Mouse (Mus musculus) neural tube, embryonic 12.5 days (tissue): Measurements from ENCODE around the gene Adgrl2. TPM values are rescaled to one million over a fixed set of nuclear protein-coding genes. Genes with fewer than 3 reads are reported as not detected.
A peak's percentile ranks its signal among the peaks of the same experiment; 100 is the strongest.

Source experiments
- ATAC-seq: fragments of 200-750 bp; cut with Nextera tagmentation; 2 replicates; pipeline ENCODE4 v1.8.0; 2017; ENCODE audit warnings: low read depth, mild to moderate bottlenecking, moderate TSS enrichment, moderate library complexity; ENCODE audit not compliant: low FRiP score
- H3K27ac ChIP-seq: fragments of 300-500 bp; sonication (generic); 2 replicates; pipeline ENCODE4 v1.5.1; 2016
- H3K27me3 ChIP-seq: fragments of 300-500 bp; sonication (generic); replicated peaks from 2 replicates; pipeline ENCODE4 v1.6.1; 2016; ENCODE audit warnings: mild to moderate bottlenecking
- H3K36me3 ChIP-seq: fragments of 300-500 bp; sonication (generic); 2 replicates; pipeline ENCODE4 v1.6.1; 2016; ENCODE audit warnings: mild to moderate bottlenecking
- H3K4me1 ChIP-seq: fragments of 300-500 bp; sonication (generic); 2 replicates; pipeline ENCODE4 v1.6.1; 2016
- H3K4me2 ChIP-seq: fragments of 300-500 bp; sonication (generic); replicated peaks from 2 replicates; pipeline ENCODE4 v1.6.1; 2016; ENCODE audit warnings: mild to moderate bottlenecking
- H3K4me3 ChIP-seq: fragments of 300-500 bp; sonication (generic); 2 replicates; pipeline ENCODE4 v1.5.1; 2016
- H3K9ac ChIP-seq: fragments of 300-500 bp; sonication (generic); 2 replicates; pipeline ENCODE4 v1.6.1; 2016; ENCODE audit warnings: mild to moderate bottlenecking
- H3K9me3 ChIP-seq: fragments of 300-500 bp; sonication (generic); 2 replicates; pipeline ENCODE4 v1.6.1; 2016; ENCODE audit warnings: mild to moderate bottlenecking
- WGBS: fragments of 180-500 bp; shearing (Covaris S2); methylation state at CpG from one replicate; pipeline ENCODE4 v1.1.7; 2016; 5-methylcytosine and 5-hydroxymethylcytosine counted together
- polyA plus RNA-seq: library from polyadenylated mRNA; unstranded; fragments of >200 nt; fragmentation: Nextera tagmentation; extraction: Ambion mirVana; gene quantifications from 2 replicates; pipeline ENCODE4 v1.2.1, GENCODE M21; 2016

The Adgrl2 gene
- polyA plus RNA-seq, 1 experiment from 2014 or later = 102 TPM

DNA sequence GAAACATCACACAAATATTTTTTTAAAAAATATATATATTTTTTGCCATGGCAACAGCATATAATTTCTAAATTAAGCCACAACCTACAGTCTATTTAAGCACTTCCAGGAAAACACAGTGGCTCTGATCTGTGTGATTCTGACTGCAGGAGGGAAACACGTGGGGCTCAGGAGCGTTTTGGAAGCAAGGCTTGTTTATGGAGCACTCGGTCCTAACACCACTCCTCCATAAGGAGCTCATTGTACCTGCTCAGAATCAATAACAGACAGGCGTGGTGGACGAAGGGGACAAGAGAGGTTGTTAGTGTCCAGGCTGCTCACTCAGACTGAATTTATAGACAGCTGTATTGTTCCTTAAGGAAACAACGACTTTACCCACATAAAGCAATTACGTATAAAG lies 128.5 kb downstream of the Adgrl2 start:
- 12% methylated on average over 7 of the region's 7 CpGs for WGBS
- H3K9me3 ChIP-seq = no peaks in the 10 kb centered on the region
- H3K4me2 ChIP-seq = no peak overlapping the region
- peak; percentile 48; the same call in 1 of the 2 replicates for ATAC-seq
- no peak overlapping the region for H3K4me3 ChIP-seq
- no peak overlapping the region for H3K9ac ChIP-seq
- H3K27ac ChIP-seq = no peak overlapping the region
- peaks cover 16% of the 10 kb centered on the region for H3K36me3 ChIP-seq
- no peaks in the 10 kb centered on the region for H3K27me3 ChIP-seq
- peaks cover 4% of the 10 kb centered on the region; the same call in 1 of the 2 replicates for H3K4me1 ChIP-seq

DNA sequence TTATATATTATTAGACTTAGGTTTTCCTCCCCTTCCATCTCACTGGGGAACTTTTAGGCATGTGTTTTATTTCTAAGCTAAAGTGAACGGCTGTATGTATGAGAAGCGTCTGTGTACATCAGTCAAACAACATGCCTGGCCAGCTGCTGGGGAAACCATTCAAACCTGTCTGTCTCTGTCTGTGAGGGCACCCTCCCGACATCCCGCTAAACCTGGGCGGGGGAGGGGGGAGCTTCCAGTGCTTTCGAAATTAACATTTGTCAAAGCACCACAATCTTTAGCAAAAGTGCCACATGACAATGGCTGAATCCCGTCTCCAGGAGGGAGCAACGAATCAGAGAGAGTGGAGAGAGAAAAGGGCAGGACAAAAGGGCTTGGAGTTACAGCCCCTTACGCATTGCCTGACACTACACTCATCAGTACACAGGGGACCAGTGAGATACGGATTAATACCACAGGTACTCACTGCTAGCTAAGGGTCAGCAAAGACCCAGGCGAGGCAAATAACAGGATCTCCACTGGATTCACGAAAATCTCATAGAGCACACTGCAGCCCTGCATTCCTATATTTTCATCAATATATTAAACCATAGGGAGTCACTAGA lies 135.9 kb downstream of the Adgrl2 start:
- Histone ChIP-seq H3K9me3 (no peaks in the 10 kb centered on the region), H3K9ac (0 out of 2 replicates have a peak overlapping the region, but pooled peaks have one; percentile 38), H3K27me3 (no peaks in the 10 kb centered on the region), H3K4me3 (no peak overlapping the region), H3K27ac (no peak overlapping the region), H3K4me2 (peak overlapping the region; percentile 47), H3K4me1 (peaks cover 20% of the 10 kb centered on the region), H3K36me3 (peaks cover 29% of the 10 kb centered on the region)
- WGBS = 19% methylated on average over 12 of the region's 12 CpGs
- ATAC-seq = peak; percentile 61; the same call in 1 of the 2 replicates

DNA sequence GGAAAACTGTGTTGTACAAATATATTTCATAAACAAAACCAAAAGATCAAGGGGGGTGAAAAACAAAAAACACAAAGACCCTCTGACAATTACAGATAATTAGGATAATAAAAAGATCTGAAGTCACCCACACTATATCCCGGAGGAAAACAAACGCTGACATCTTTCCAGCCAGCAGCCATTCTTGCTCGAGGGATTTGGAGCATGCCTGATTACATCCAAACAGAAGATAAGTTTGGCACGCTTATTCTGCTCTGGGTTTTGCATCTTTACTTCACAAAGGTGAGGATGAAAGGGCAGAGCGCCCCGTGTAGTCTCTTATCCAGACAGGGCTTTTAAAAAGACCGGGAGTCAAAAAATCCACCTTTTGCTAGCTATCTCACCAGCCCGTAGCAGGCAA lies 137.0 kb downstream of the Adgrl2 start:
- peaks cover 20% of the 10 kb centered on the region for H3K4me1 ChIP-seq
- 16% methylated on average over 8 of the region's 8 CpGs for WGBS
- peak overlapping the region; percentile 17; the same call in 1 of the 2 replicates for H3K4me2 ChIP-seq
- H3K9me3 ChIP-seq = no peaks in the 10 kb centered on the region
- no peak overlapping the region for H3K27ac ChIP-seq
- H3K27me3 ChIP-seq = no peaks in the 10 kb centered on the region
- H3K36me3 ChIP-seq = peaks cover 23% of the 10 kb centered on the region
- no peak overlapping the region for H3K4me3 ChIP-seq
- ATAC-seq = peak; percentile 57
- H3K9ac ChIP-seq = no peak overlapping the region

DNA sequence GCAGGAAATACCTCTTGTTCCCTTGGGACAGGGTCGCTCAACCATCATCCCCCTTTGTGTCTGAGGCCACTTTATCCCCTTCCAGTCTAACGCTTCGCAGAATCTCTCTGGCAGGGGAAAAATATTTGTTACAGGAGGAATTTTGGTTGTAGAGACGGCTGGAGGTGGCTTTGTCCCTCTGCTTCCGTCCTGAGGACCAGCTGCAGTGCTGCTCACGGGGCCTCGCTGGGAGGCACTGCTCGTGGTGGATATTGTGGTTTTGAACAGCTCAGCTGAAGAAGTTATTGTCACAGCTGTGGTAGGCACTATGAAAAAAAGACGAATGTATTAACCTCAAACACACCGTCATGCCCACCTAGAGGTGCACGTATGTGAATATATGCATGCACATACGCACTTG lies 137.8 kb downstream of the Adgrl2 start:
- Histone ChIP-seq H3K4me2 (no peak overlapping the region), H3K27ac (no peak overlapping the region), H3K9me3 (no peaks in the 10 kb centered on the region), H3K36me3 (peaks cover 21% of the 10 kb centered on the region), H3K9ac (no peak overlapping the region), H3K4me1 (peaks cover 20% of the 10 kb centered on the region), H3K4me3 (no peak overlapping the region), H3K27me3 (no peaks in the 10 kb centered on the region)
- ATAC-seq = peak; percentile 22; the same call in 1 of the 2 replicates
- 33% methylated on average over 12 of the region's 12 CpGs for WGBS

DNA sequence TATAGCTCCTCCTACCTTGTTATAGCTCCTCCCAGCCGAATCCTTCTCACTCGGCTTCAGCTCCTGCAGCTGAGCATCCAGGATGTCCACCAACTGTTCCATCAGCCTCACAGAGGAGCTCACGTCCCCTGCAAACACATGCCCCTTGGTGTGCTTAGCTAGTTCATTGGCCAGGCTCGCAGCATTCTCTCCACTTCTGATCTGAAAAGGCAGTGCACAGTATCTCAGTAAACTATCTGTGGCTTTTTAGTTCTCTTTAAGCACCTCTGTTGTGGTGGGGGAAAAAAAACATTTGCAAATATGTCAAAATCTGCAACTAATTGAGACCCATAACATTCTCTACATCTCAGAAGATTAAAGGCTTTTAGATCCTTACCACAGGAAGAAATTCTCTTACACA lies 139.5 kb downstream of the Adgrl2 start:
- Histone ChIP-seq H3K27me3 (no peaks in the 10 kb centered on the region), H3K4me3 (no peak overlapping the region), H3K4me2 (no peak overlapping the region), H3K27ac (no peak overlapping the region), H3K9me3 (no peaks in the 10 kb centered on the region), H3K36me3 (peaks cover 35% of the 10 kb centered on the region), H3K9ac (no peak overlapping the region), H3K4me1 (peaks cover 20% of the 10 kb centered on the region)
- no peak for ATAC-seq
- 91% methylated on average over 4 of the region's 4 CpGs for WGBS

DNA sequence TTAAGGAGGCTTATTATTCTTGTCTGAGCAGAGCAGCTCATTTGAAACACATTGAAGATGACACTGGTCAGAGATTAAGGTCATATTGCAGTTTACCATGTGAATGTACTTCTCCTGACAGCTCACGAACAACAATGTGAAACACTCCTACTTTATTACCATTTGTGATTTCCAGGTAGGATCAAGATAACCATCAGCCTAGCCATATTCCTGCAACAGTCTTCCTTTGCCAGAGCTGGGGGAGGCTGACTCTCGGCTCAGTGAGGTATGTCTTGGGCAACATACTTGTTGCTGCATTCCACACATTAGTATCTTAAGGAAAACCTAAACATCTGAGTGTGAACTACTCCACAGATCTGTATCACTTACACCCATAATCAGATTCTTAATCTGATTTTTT lies 142.0 kb downstream of the Adgrl2 start:
- Histone ChIP-seq H3K4me2 (no peak overlapping the region), H3K9ac (no peak overlapping the region), H3K4me3 (no peak overlapping the region), H3K4me1 (peaks cover 10% of the 10 kb centered on the region; the same call in 1 of the 2 replicates), H3K36me3 (peaks cover 42% of the 10 kb centered on the region), H3K9me3 (no peaks in the 10 kb centered on the region), H3K27me3 (no peaks in the 10 kb centered on the region), H3K27ac (no peak overlapping the region)
- WGBS = 91% methylated on average over 2 of the region's 2 CpGs
- no peak for ATAC-seq

DNA sequence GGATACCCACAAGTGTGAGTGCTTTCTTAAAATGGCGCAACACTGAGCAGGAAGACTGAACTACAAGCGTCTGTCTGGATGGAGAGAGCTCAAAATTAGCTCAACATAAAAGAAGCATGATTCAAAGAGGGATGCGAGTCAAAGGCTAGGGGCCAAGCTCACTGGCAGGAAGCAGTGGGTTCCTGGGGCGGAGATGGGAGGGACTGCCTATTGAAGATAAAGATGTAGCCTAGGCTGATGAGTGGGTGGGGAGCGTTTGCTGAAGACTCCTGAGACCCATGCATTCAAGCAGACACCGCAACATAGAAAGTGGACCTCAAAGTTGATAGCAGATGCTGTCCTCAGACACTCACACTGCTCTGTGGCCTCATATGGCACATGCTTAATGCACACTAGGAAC lies 146.2 kb downstream of the Adgrl2 start:
- no peaks in the 10 kb centered on the region for H3K9me3 ChIP-seq
- no peaks in the 10 kb centered on the region for H3K27me3 ChIP-seq
- 89% methylated on average over 6 of the region's 6 CpGs for WGBS
- no peak overlapping the region for H3K27ac ChIP-seq
- ATAC-seq = no peak
- H3K9ac ChIP-seq = no peak overlapping the region
- no peak overlapping the region for H3K4me3 ChIP-seq
- H3K4me2 ChIP-seq = no peak overlapping the region
- peaks cover 26% of the 10 kb centered on the region; the same call in 1 of the 2 replicates for H3K36me3 ChIP-seq
- H3K4me1 ChIP-seq = no peaks in the 10 kb centered on the region; the same call in 1 of the 2 replicates

DNA sequence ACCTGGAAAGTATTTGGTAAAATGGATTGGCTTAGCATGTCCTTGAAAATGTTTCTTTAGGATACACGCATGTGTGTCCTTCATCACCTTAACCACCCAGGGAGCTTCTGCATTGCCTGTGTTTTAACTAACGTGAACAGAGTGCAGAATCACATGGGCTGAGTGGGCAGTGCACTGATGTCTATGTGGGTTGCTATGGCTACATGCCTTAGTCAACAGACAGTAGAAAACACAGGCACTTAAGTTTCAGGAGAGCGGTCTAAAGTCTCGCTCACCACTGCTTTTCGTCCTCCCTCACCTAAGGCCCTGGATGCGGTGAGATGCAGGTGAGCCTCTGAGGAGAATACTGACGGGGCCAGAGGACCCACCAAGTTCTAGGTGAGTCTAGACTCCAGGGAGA lies 147.8 kb downstream of the Adgrl2 start:
- ATAC-seq = no peak
- no peak overlapping the region for H3K9ac ChIP-seq
- no peak overlapping the region for H3K4me2 ChIP-seq
- H3K4me3 ChIP-seq = no peak overlapping the region
- H3K4me1 ChIP-seq = peaks cover 6% of the 10 kb centered on the region
- H3K36me3 ChIP-seq = peaks cover 22% of the 10 kb centered on the region
- no peak overlapping the region for H3K27ac ChIP-seq
- no peaks in the 10 kb centered on the region for H3K27me3 ChIP-seq
- 84% methylated on average over 7 of the region's 7 CpGs for WGBS
- no peaks in the 10 kb centered on the region for H3K9me3 ChIP-seq

DNA sequence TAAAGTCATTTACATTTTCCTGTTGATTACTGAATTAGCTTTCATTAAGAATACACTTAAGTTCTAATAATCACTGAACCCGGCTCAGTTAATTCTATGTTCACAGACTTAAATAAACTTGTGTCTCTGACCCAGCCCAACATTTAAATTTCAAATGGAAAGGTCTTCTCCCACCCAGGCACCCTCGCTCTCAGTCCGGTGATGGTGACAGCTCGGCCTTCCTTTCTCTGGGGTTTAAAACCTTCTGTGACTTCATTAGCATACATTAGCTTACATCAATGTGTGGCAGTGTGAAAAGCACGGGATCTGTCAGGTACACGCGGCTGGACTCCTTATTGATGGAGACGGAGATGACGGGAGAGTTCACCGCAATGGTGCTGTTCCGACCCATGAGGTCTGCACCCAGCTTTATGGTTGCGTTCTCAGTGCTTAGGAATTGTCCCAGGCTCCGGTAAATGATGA lies 151.5 kb downstream of the Adgrl2 start:
- Histone ChIP-seq H3K4me3 (no peak overlapping the region), H3K36me3 (peaks cover 33% of the 10 kb centered on the region), H3K9me3 (no peaks in the 10 kb centered on the region), H3K4me1 (peaks cover 6% of the 10 kb centered on the region), H3K4me2 (no peak overlapping the region), H3K9ac (no peak overlapping the region), H3K27ac (no peak overlapping the region), H3K27me3 (no peaks in the 10 kb centered on the region)
- WGBS = 53% methylated on average over 13 of the region's 13 CpGs
- 0 out of 2 replicates have a peak, but pooled peaks have one; percentile 27 for ATAC-seq

DNA sequence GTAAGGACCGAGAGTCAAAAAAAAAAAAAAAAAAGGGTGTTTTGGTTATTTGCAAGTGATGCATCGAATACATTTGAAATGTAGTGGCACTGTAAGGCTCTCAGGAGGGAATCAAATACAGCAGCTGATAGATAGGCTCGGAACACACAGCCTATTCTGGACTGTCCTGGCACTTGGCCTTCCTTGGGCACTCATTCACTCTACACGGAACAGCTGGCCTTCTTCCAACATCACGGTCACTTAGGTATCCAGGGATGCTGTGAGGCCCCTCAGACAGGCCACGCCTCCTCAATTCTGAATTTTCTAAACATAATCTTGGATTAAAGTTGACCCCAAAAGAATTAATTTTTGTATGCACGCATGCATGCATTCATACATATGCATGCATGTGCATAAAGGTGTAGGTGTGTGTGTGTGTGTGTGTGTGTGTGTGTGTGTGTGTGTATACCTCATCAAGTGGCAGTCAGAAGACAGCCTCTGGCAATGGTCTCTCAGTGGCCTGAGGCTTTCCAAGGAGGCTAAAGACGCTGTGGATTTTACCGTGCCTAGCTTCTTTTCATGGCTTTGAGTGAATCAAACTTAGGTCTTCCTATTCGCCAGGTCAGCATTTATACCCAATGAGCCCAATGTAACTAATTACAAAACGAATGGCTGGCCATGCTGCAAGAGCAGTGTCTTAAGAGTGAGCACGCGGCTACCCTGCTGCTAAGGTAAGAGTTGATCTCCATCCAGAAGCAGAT lies 152.1 kb downstream of the Adgrl2 start:
- Histone ChIP-seq H3K9ac (no peak overlapping the region), H3K4me2 (no peak overlapping the region), H3K36me3 (peaks cover 38% of the 10 kb centered on the region), H3K27ac (no peak overlapping the region), H3K9me3 (no peaks in the 10 kb centered on the region), H3K27me3 (no peaks in the 10 kb centered on the region), H3K4me1 (peaks cover 6% of the 10 kb centered on the region), H3K4me3 (no peak overlapping the region)
- WGBS = 80% methylated on average over 13 of the region's 13 CpGs
- 0 out of 2 replicates have a peak, but pooled peaks have one; percentile 51 for ATAC-seq

DNA sequence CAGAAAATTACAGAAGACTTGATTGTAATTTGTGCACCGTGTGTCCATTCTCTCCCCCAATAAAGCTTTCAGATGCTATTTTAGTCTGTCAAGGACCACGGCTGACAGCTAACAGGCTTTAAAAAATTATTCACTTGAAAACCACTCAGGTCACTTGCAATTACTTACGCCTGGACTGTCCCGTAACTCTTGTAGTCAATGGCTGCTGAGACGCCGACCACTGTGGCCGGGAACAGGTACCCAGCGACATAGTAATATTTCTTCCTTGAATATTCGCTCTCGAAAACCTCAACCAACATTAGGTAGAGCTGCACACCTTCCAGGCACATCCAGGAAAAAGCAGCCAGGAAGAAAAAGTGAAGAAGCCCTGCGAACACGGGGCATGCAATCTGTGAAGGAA lies 155.2 kb downstream of the Adgrl2 start:
- no peak for ATAC-seq
- peaks cover 6% of the 10 kb centered on the region for H3K4me1 ChIP-seq
- H3K9ac ChIP-seq = no peak overlapping the region
- WGBS = 67% methylated on average over 12 of the region's 12 CpGs
- H3K9me3 ChIP-seq = no peaks in the 10 kb centered on the region
- H3K27ac ChIP-seq = no peak overlapping the region
- no peaks in the 10 kb centered on the region for H3K27me3 ChIP-seq
- H3K4me2 ChIP-seq = no peak overlapping the region
- H3K4me3 ChIP-seq = no peak overlapping the region
- peaks cover 41% of the 10 kb centered on the region for H3K36me3 ChIP-seq

DNA sequence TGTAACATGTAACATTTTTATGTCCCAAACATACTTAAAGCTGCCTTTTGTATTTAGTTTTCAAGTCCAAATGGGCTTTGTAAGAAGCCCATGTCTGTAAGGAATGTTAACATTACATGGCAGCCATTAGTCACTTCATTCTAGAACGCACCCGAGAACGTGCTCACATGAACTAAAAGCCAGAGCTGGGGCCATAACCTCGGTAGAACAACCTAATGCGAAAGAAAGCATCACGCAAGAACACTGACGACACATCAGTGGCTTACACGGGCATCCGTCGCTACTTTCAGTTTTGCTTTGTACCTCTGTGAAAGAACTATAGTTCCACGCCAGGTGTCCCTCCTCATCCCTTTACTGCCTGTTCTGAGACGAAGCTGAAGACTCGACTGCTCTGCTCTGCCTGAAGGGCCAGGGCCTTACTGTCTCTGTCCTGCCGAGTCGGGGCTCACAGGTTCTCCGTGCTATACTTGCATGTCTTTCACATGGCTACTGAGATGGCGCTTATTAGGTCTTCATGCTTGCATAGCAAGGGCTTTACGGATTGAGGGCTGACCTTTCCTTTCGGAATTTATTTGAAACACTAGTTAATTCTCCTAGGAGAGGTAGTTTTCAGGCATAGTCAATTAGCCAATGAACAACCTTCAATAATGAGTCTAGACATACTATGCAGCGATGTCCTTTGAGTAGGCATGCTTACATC lies 157.1 kb downstream of the Adgrl2 start:
- H3K4me3 ChIP-seq = no peak overlapping the region
- no peaks in the 10 kb centered on the region for H3K9me3 ChIP-seq
- no peak for ATAC-seq
- no peak overlapping the region for H3K27ac ChIP-seq
- no peak overlapping the region for H3K4me2 ChIP-seq
- WGBS = 96% methylated on average over 20 of the region's 20 CpGs
- no peaks in the 10 kb centered on the region for H3K4me1 ChIP-seq
- no peak overlapping the region for H3K9ac ChIP-seq
- H3K27me3 ChIP-seq = no peaks in the 10 kb centered on the region
- peaks cover 41% of the 10 kb centered on the region for H3K36me3 ChIP-seq
